Mouse (Mus musculus): ENCODE measurements at regions not wholly inside any gene's neighbourhood (a gene's known extent, or its start where the extent isn't known, plus 50 kb on each side); places are given as distances from the start of the nearest gene placed in this dataset.

DNA sequence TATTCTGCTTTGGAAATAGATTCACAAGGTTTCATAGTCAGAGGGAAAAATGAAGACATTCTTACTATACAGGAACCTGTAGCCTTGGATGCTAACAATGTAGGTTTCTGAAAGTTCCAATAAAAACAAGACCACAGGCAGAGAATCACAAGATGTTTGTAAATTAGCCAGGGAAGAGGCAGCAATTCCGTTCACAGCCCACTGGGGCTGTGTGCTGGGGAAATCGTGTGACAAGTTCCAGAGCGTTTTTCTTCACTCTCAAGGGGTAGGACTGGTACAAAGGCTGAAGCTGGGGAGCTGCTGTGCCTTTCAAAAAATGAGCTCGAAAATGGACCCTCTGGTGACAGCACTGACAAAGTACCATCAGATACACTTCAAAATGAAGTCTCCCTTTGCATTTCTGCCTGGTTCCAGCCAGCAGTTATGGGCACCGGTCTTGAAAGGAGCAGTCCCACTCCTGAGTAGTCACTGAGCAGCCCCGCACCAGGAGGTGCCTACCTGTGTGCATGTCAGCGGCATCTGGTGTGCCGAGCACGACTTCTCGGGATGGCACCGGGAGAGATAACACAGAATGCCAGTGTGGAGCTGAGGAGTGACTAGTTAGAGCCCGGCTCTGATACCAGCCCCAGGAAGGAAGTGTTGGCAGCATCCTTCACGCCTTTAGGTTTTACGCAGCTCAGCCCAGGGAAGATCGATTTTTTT is 77.0 kb upstream of the Mpp6 start:
- TF ChIP-seq CTCF (IDR thresholded peaks at IDR 0.05; ENCODE audit: borderline replicate concordance, insufficient read depth, low read depth, low read length) = no peak
- no peak for TF ChIP-seq POLR2A (IDR thresholded peaks at IDR 0.05; ENCODE audit: borderline replicate concordance, insufficient read depth, low read length)
